Mouse (Mus musculus): ENCODE measurements around the gene Brwd1.

DNA sequence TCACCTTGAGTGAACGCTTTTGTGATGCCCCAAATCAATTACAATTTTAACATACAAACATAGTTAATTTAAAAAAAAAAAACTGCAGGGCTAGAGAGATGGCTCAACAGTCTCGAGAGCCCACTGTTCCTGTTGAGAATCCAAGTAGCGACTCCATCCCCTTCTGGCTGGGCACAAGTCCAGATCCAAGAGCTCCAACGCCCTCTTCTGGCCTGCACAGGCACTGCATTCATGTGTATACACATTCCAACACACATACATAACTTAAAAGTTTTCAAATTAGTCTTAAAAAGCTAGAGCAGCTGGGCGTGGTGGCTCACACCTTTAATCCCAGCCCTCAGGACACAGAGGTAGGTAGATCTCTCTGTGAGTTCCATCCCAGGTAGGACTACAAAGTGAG lies 125.7 kb downstream of the Brwd1 start:
- peak; percentile 31; the same call in 1 of the 2 replicates for TF ChIP-seq CTCF (IDR thresholded peaks at IDR 0.05; ENCODE audit: borderline replicate concordance, control insufficient read depth, extremely low read depth, insufficient read depth, low read length, poor library complexity)
- no peak for TF ChIP-seq POLR2A (IDR thresholded peaks at IDR 0.05; ENCODE audit: control insufficient read depth, extremely low read depth, insufficient read depth, low read length, poor library complexity)

Measured in thymus, adult 2 months (tissue).